Mouse (Mus musculus): ENCODE results near the gene Adgrd1.
A peak's percentile ranks its signal among the peaks of the same experiment; 100 is the strongest.

The Adgrd1 gene

GRCm38 (mm10) chr5:129208279-129208678, 111.7 kb downstream of the Adgrd1 start:
- DNase-seq = no peak

GRCm38 (mm10) chr5:129208845-129209244, 112.3 kb downstream of the Adgrd1 start:
- no peak for DNase-seq

- no peak for DNase-seq
These were observed 115.0 kb downstream of the Adgrd1 start for GRCm38 (mm10) chr5:129211385-129212031.

- DNase-seq = no peak
These were observed 117.5 kb downstream of the Adgrd1 start for GRCm38 (mm10) chr5:129214023-129214422.

GRCm38 (mm10) chr5:129216001-129216400, 119.5 kb downstream of the Adgrd1 start:
- no peak for DNase-seq

GRCm38 (mm10) chr5:129217481-129218221, 121.1 kb downstream of the Adgrd1 start:
- peak; percentile 7 for DNase-seq

- no peak for DNase-seq
These were observed 121.6 kb downstream of the Adgrd1 start for GRCm38 (mm10) chr5:129218222-129218505.

- peak; percentile 55 for DNase-seq
These were observed 122.0 kb downstream of the Adgrd1 start for GRCm38 (mm10) chr5:129218537-129218981.

GRCm38 (mm10) chr5:129219178-129219760, 122.7 kb downstream of the Adgrd1 start:
- no peak for DNase-seq

- no peak for DNase-seq
These were observed 129.4 kb downstream of the Adgrd1 start for GRCm38 (mm10) chr5:129225810-129226450.

GRCm38 (mm10) chr5:129228171-129228570, 131.6 kb downstream of the Adgrd1 start:
- no peak for DNase-seq

- no peak for DNase-seq
These were observed 136.8 kb downstream of the Adgrd1 start for GRCm38 (mm10) chr5:129233301-129233700.

- no peak for DNase-seq
These were observed 137.4 kb downstream of the Adgrd1 start for GRCm38 (mm10) chr5:129233881-129234432.

GRCm38 (mm10) chr5:129236366-129236765, 139.8 kb downstream of the Adgrd1 start:
- no peak for DNase-seq

- DNase-seq = no peak
These were observed 145.3 kb downstream of the Adgrd1 start for GRCm38 (mm10) chr5:129241865-129242264.

- no peak for DNase-seq
These were observed 145.7 kb downstream of the Adgrd1 start for GRCm38 (mm10) chr5:129242265-129242664.

- DNase-seq = no peak
These were observed 146.6 kb downstream of the Adgrd1 start for GRCm38 (mm10) chr5:129243120-129243519.

GRCm38 (mm10) chr5:129244392-129244791, 147.8 kb downstream of the Adgrd1 start:
- no peak for DNase-seq

- DNase-seq = no peak
These were observed 152.5 kb downstream of the Adgrd1 start for GRCm38 (mm10) chr5:129249080-129249479.
